Comparison of ENCODE assay signal across 9 mouse cellular contexts in genomic region chr1:39206942-39207341, GRCm38 (mm10). TPM values are rescaled to one million over a fixed set of nuclear protein-coding genes. Genes with fewer than 3 reads are reported as not detected.
DNase-seq lines count a peak whose midpoint lies in the region; ATAC-seq and TF ChIP-seq lines count a peak whose summit lies in the region.
"Had no signal": no experiment of that assay in that cellular context is flagged by ENCODE, and none has a peak within 500 bp of the region (broad histone marks: within the 10 kb centered on the region; RNA-seq: fewer than 3 reads in every experiment).

No protein-coding gene starts in this region.

- ATAC-seq in liver, postnatal 0 days, result no peak

- no peaks in the 10 kb centered on the region for H3K36me3 ChIP-seq in liver, postnatal 0 days (replicated peaks; ENCODE audit: insufficient read depth, low read length)
- H3K36me3 ChIP-seq: embryonic facial prominence, embryonic 12.5 days had no signal

- H3K9me3 ChIP-seq in liver, postnatal 0 days (ENCODE audit: low read length), result no peaks in the 10 kb centered on the region
- H3K9me3 ChIP-seq: embryonic facial prominence, embryonic 12.5 days had no signal

- H3K4me3 ChIP-seq in liver, postnatal 0 days (ENCODE audit: low read depth, low read length), result no peak overlapping the region
- H3K4me3 ChIP-seq: embryonic facial prominence, embryonic 12.5 days had no signal

- no peak overlapping the region for H3K9ac ChIP-seq in liver, postnatal 0 days (replicated peaks)
- H3K9ac ChIP-seq: embryonic facial prominence, embryonic 12.5 days had no signal

- peak; percentile 34 for TF ChIP-seq CTCF in liver, postnatal 0 days (IDR thresholded peaks at IDR 0.05; ENCODE audit: low read depth)

- WGBS in liver, postnatal 0 days (ENCODE audit: insufficient replicate concordance), result 29% methylated on average over 7 of the region's 7 CpGs

- TF ChIP-seq EP300 in liver, postnatal 0 days (IDR thresholded peaks at IDR 0.05; ENCODE audit: low read depth), result no peak

- no peak overlapping the region for H3K27ac ChIP-seq in liver, postnatal 0 days (ENCODE audit: low read depth)
- H3K27ac ChIP-seq: embryonic facial prominence, embryonic 12.5 days had no signal

- H3K4me1 ChIP-seq in liver, postnatal 0 days (ENCODE audit: insufficient read depth), result no peaks in the 10 kb centered on the region
- H3K4me1 ChIP-seq: embryonic facial prominence, embryonic 12.5 days had no signal

- no peaks in the 10 kb centered on the region for H3K27me3 ChIP-seq in liver, postnatal 0 days (ENCODE audit: insufficient read depth, low read length)
- H3K27me3 ChIP-seq: embryonic facial prominence, embryonic 12.5 days had no signal

- H3K4me2 ChIP-seq in liver, postnatal 0 days (ENCODE audit: low read depth, low read length), result no peak overlapping the region
- H3K4me2 ChIP-seq: embryonic facial prominence, embryonic 12.5 days had no signal

- peak; percentile 37 for DNase-seq in layer of hippocampus, adult 11-12 months (ENCODE audit: low spot score)
- no peak for DNase-seq in layer of hippocampus, adult 8-10 months (ENCODE audit: low spot score in 2 of 2)
- DNase-seq in CD8-positive naive resting alpha-beta T cell, adult 2 months (ENCODE audit: low read depth in 2 of 2, low spot score in 2 of 2), result peak; percentile 10 to 40
- peak; percentile 34 for DNase-seq in adrenal gland, adult 8-10 months
- DNase-seq in liver, postnatal 0 days, result no peak
- no peak for DNase-seq in layer of hippocampus, adult 9-11 months
- no peak for DNase-seq in gastrocnemius, adult 18-20 months (ENCODE audit: low spot score)
- DNase-seq in ovary, adult 18-20 months (ENCODE audit: low spot score), result no peak

RNA-seq across cellular contexts. Expression of gene Npas2, which starts 13.4 kb away (rescaled TPM):
- 10 to 100 TPM; 31.9 to 34.3 (median 33.1) TPM for total RNA-seq in layer of hippocampus, adult 8-10 months (2022)
- total RNA-seq in adrenal gland, adult 8-10 months (2022), result 1 to 10 TPM in 3 of 4 experiments, under 1 TPM in 1; 0.80 to 1.5 (median 1.3) TPM
- 0.11 and 0.15 TPM in 2 replicates for polyA plus RNA-seq in liver, postnatal 0 days (2015; fragmentation: Nextera tagmentation; extraction: Ambion mirVana)
- 1 to 10 TPM; 1.8 to 3.2 TPM for total RNA-seq in gastrocnemius, adult 18-20 months (2021)

Comparison
In these comparisons a context has a peak if more than half of its experiments do, and no peak if none do; other contexts are left out.
1. DNase-seq: peak in layer of hippocampus, adult 11-12 months (single experiment), CD8-positive naive resting alpha-beta T cell, adult 2 months (2 of 2) and adrenal gland, adult 8-10 months (single experiment); none in layer of hippocampus, adult 8-10 months (0 of 2), liver, postnatal 0 days (single experiment), layer of hippocampus, adult 9-11 months (single experiment), gastrocnemius, adult 18-20 months (single experiment) and ovary, adult 18-20 months (single experiment).
2. RNA of gene Npas2, which starts 13.4 kb away (total RNA-seq): 31.9 to 34.3 TPM in layer of hippocampus, adult 8-10 months; 1.8 to 3.2 TPM in gastrocnemius, adult 18-20 months and 0.80 to 1.5 TPM in adrenal gland, adult 8-10 months; every median in the first group is over 4 times any median in the second.